Mouse (Mus musculus): ENCODE results near the gene Zfp955a. TPM values are rescaled to one million over a fixed set of nuclear protein-coding genes. Genes with fewer than 3 reads are reported as not detected.

The Zfp955a gene
- 0.14 and 0.30 TPM in 2 replicates for polyA plus RNA-seq (2012; ENCODE audit: low replicate concordance)

DNA sequence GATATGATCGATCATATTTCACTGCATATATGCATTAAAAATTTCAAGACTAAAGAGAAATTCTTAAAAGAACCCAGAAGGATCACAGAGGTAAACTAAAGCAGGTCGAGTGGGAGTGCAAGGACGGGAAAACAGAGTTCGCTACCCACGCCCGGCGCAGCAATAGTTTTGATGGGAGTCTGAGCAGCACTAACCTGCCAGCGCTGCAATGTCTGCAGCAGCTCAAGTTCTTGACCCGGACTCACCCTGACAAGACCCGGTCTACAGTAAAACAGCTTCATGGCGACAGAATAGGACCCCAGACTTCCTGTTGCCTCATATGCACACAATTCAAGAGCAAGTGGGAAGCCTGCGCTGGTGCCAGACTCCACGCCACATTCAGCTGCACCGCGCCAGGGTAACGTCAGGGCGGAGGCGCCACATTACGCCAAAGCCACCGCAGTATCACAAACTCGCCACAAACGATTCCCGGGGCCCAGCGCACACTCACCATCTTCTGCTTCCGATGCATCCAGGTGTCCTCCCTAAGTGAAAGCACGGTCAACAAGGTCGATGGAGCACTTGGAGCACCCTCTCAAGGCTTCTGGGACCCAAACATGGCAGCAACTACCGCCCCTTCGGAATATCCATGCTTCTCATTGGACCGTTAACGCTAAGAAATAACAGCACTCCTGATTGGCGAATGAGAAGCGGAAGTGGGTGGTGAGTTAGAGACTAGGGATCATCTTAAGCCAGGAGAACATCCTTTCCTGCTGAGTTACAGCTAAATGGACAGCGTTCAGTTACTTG is at the start of gene Zfp955a:
Gene Zfp955a, minus strand, starts transcription at position 616 of the 789 bp plus-strand sequence.

DNA sequence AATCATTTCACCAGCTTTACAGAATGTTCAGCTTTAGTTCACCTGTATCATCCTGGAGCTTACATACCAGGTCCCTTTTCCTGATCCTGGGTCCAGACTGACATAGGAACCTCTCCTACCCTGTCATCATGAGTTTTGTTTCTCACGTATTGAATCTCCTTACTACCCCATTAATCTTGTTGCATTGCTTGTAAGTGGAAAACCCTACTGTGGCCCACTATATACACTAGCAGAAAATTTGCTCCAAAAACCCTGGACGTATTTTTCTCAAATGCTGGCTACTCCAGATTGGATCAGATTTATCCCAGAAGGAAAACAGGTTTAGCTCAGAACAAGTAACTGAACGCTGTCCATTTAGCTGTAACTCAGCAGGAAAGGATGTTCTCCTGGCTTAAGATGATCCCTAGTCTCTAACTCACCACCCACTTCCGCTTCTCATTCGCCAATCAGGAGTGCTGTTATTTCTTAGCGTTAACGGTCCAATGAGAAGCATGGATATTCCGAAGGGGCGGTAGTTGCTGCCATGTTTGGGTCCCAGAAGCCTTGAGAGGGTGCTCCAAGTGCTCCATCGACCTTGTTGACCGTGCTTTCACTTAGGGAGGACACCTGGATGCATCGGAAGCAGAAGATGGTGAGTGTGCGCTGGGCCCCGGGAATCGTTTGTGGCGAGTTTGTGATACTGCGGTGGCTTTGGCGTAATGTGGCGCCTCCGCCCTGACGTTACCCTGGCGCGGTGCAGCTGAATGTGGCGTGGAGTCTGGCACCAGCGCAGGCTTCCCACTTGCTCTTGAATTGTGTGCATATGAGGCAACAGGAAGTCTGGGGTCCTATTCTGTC is 34.3 kb upstream of the Zfp955a start, which contains the start of gene Zfp955b:
Gene Zfp955b, plus strand, starts transcription at position 506 of the 837 bp plus-strand sequence.

DNA sequence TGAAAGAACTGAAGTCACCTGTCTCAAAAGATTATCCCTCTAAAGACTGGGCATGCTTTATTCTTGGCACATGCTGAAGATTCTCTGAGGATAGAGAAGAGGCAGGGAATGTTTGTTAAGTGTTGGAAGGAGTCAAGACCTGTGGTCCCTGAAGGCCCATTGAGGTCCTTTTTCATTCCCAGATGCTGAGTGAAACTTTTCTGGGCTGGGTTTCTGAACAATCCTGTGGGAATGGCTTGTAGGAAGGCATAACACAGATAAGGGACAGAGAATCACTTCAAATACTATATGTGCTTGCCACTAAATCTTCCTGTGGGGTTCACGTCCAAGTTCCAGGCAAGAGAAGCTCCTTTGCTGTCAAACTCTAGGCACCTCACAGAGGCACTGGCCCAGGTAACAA is 9.4 kb upstream of the Zfp955a start, which contains the start of gene Olfr63:
Gene Olfr63, plus strand, starts transcription at position 301 of the 400 bp plus-strand sequence.

DNA sequence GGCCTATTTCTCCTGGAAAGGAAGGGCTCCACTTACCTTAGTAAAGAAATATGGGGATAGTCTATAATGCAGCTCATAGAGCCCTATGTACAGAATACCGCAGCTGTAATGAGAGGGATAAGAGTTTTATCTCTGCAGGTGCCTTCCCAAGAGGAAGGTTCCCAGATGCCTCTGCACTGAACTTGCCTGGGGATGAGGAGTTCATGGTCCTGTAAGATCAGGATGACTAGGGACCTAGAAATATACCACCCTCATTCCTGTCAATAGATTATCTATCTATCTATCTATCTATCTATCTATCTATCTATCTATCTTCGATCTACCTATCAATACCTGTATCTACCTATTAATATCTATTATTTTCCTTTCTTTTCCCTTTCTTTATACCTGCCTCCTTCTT is 33.4 kb downstream of the Zfp955a start, which contains the start of gene Olfr1564:
Gene Olfr1564, minus strand, starts transcription at position 101 of the 400 bp plus-strand sequence.

DNA sequence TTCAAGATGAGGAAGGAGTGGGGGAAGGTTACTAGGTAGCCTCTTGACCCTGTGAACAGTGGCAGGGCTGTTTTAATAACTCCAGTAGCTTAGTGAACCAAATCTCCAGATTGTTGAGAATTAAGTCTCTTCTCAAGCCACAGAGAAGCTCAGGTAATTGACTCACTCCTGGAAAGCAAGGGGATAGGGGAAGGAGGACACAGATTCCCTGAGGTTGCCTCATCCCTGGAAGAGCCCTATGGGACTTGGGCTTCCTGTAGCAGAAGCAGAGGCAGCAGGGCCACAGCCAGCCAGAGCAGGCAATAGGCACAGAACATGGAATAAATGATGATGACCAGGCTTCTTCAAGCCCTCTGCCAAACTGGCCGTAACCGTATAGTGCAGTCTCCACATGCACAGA is 63.9 kb downstream of the Zfp955a start, which contains the start of gene Olfr239:
Gene Olfr239, plus strand, starts transcription at position 301 of the 400 bp plus-strand sequence.

Other genes with a start within 250 kb of the Zfp955a start
- 0.19 and 0.31 TPM in 2 replicates for gene Zfp763, start 221.7 kb downstream of the Zfp955a start, polyA plus RNA-seq (2012; ENCODE audit: low replicate concordance)
- not detected in 2 replicates for gene 4921501E09Rik, start 187.1 kb downstream of the Zfp955a start, polyA plus RNA-seq (2012; ENCODE audit: low replicate concordance)
- gene Zfp563, start 165.8 kb downstream of the Zfp955a start, polyA plus RNA-seq (2012; ENCODE audit: low replicate concordance) = 0.36 and 1.0 TPM in 2 replicates
- gene Morc2b, start 115.5 kb downstream of the Zfp955a start, polyA plus RNA-seq (2012; ENCODE audit: low replicate concordance) = not detected in 2 replicates
- not detected in 2 replicates for gene Olfr55, start 86.7 kb downstream of the Zfp955a start, polyA plus RNA-seq (2012; ENCODE audit: low replicate concordance)
- gene Olfr239, start 63.8 kb downstream of the Zfp955a start, polyA plus RNA-seq (2012; ENCODE audit: low replicate concordance) = not detected in 2 replicates
- gene Olfr1564, start 33.5 kb downstream of the Zfp955a start, polyA plus RNA-seq (2012; ENCODE audit: low replicate concordance) = not detected in 2 replicates
- not detected in 2 replicates for gene Olfr63, start 9.5 kb upstream of the Zfp955a start, polyA plus RNA-seq (2012; ENCODE audit: low replicate concordance)
- 0.16 and 0.43 TPM in 2 replicates for gene Zfp955b, start 34.4 kb upstream of the Zfp955a start, polyA plus RNA-seq (2012; ENCODE audit: low replicate concordance)
- 0.14 and 0.68 TPM in 2 replicates for gene Zfp81, start 103.7 kb upstream of the Zfp955a start, polyA plus RNA-seq (2012; ENCODE audit: low replicate concordance)
- gene Zfp101, start 139.5 kb upstream of the Zfp955a start, polyA plus RNA-seq (2012; ENCODE audit: low replicate concordance) = 0.16 and 0.28 TPM in 2 replicates
- gene Actl9, start 177.8 kb upstream of the Zfp955a start, polyA plus RNA-seq (2012; ENCODE audit: low replicate concordance) = not detected in 2 replicates

Data from hematopoietic multipotent progenitor cell, adult 10-12 weeks (in vitro differentiated cells).